Mouse (Mus musculus): Measurements from ENCODE around the gene Kcnmb3. TPM values are rescaled to one million over a fixed set of nuclear protein-coding genes. Genes with fewer than 3 reads are reported as not detected.

Kcnmb3 gene
- not detected in 2 replicates for polyA plus RNA-seq (2015; fragmentation: Nextera tagmentation; extraction: Ambion mirVana)

- Histone ChIP-seq H3K9me3 (replicated peaks) (no peaks in the 10 kb centered on the region), H3K27me3 (no peaks in the 10 kb centered on the region), H3K27ac (no peak within 1 kb of the TSS), H3K4me2 (no peak within 1 kb of the TSS), H3K4me3 (no peak within 1 kb of the TSS), H3K36me3 (no peaks in the 10 kb centered on the region), H3K9ac (no peak within 1 kb of the TSS), H3K4me1 (replicated peaks) (0 out of 2 replicates have a peak, but pooled peaks cover 4% of the 10 kb centered on the region)
- 68% methylated on average over 11 of the region's 11 CpGs for WGBS
- no peak for ATAC-seq (replicated peaks; ENCODE audit: insufficient number of reproducible peaks, insufficient read depth, low FRiP score, low read depth)
These were observed at the start of gene Kcnmb3 for GRCm38 (mm10) chr3:32492097-32493090. Gene Kcnmb3, minus strand, starts transcription at chr3:32492231.

DNA sequence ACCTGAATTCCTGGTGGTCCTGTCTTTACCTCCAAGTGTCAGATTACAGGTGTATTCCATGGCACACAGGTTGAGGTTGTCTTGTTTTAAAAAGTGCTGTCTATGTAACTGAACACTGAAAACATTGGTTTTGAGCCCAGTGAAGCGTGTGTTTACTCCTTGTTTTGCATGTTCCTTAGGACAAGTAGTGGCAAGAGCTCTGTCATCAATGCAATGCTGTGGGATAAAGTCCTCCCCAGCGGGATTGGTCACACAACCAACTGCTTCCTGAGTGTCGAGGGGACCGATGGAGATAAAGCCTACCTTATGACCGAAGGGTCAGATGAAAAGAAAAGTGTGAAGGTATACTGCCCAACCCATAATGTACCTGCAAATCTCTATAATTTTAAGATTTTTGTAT is 46.1 kb upstream of the Kcnmb3 start:
- Histone ChIP-seq H3K27ac (no peak overlapping the region), H3K27me3 (no peaks in the 10 kb centered on the region), H3K9me3 (replicated peaks) (no peaks in the 10 kb centered on the region), H3K4me2 (no peak overlapping the region), H3K9ac (no peak overlapping the region), H3K4me3 (no peak overlapping the region), H3K4me1 (replicated peaks) (peaks cover 7% of the 10 kb centered on the region; the same call in 1 of the 2 replicates), H3K36me3 (peaks cover 57% of the 10 kb centered on the region)
- no peak for ATAC-seq (replicated peaks; ENCODE audit: insufficient number of reproducible peaks, insufficient read depth, low FRiP score, low read depth)
- WGBS = 88% methylated on average over 5 of the region's 5 CpGs

- WGBS = 86% methylated on average over 1 of the region's 1 CpGs
- Histone ChIP-seq H3K4me2 (no peak overlapping the region), H3K9ac (no peak overlapping the region), H3K9me3 (replicated peaks) (no peaks in the 10 kb centered on the region), H3K27me3 (no peaks in the 10 kb centered on the region), H3K4me3 (no peak overlapping the region), H3K4me1 (replicated peaks) (peaks cover 7% of the 10 kb centered on the region; the same call in 1 of the 2 replicates), H3K27ac (no peak overlapping the region; the same call in 1 of the 2 replicates), H3K36me3 (peaks cover 52% of the 10 kb centered on the region)
- ATAC-seq (replicated peaks; ENCODE audit: insufficient number of reproducible peaks, insufficient read depth, low FRiP score, low read depth) = 0 out of 2 replicates have a peak, but pooled peaks have one; percentile 43
These were observed 45.5 kb upstream of the Kcnmb3 start for GRCm38 (mm10) chr3:32537556-32537955.

- ATAC-seq (replicated peaks; ENCODE audit: insufficient number of reproducible peaks, insufficient read depth, low FRiP score, low read depth) = no peak
These were observed 43.7 kb upstream of the Kcnmb3 start for GRCm38 (mm10) chr3:32535692-32536091.

GRCm38 (mm10) chr3:32530041-32530440 is 38.0 kb upstream of the Kcnmb3 start:
- no peak for ATAC-seq (replicated peaks; ENCODE audit: insufficient number of reproducible peaks, insufficient read depth, low FRiP score, low read depth)
- Histone ChIP-seq H3K9me3 (replicated peaks) (no peaks in the 10 kb centered on the region), H3K27me3 (no peaks in the 10 kb centered on the region), H3K4me1 (replicated peaks) (peaks cover 2% of the 10 kb centered on the region; the same call in 1 of the 2 replicates), H3K36me3 (peaks cover 28% of the 10 kb centered on the region), H3K4me3 (peak overlapping the region; percentile 73), H3K27ac (peak overlapping the region; percentile 86), H3K9ac (peak overlapping the region; percentile 81), H3K4me2 (peak overlapping the region; percentile 58)
- WGBS = 12% methylated on average over 5 of the region's 5 CpGs

More at GRCm38 (mm10) chr3:32535692-32536091, 43.7 kb upstream of the Kcnmb3 start:
- Histone ChIP-seq H3K36me3 (peaks cover 51% of the 10 kb centered on the region), H3K9ac (no peak overlapping the region), H3K9me3 (replicated peaks) (no peaks in the 10 kb centered on the region), H3K4me1 (replicated peaks) (peaks cover 7% of the 10 kb centered on the region; the same call in 1 of the 2 replicates), H3K27ac (no peak overlapping the region), H3K4me2 (no peak overlapping the region), H3K4me3 (no peak overlapping the region), H3K27me3 (no peaks in the 10 kb centered on the region)
- WGBS = 50% methylated on average over 1 of the region's 1 CpGs

GRCm38 (mm10) chr3:32529303-32529898 is 37.4 kb upstream of the Kcnmb3 start, which contains the start of gene Mfn1:
Gene Mfn1, plus strand, starts transcription at chr3:32529465.
- peaks cover 2% of the 10 kb centered on the region; the same call in 1 of the 2 replicates for H3K4me1 ChIP-seq (replicated peaks)
- H3K9ac ChIP-seq = peak within 1 kb of the TSS; percentile 81
- H3K36me3 ChIP-seq = peaks cover 22% of the 10 kb centered on the region
- no peaks in the 10 kb centered on the region for H3K9me3 ChIP-seq (replicated peaks)
- H3K27me3 ChIP-seq = no peaks in the 10 kb centered on the region
- peak within 1 kb of the TSS; percentile 58 for H3K4me2 ChIP-seq
- H3K27ac ChIP-seq = peak within 1 kb of the TSS; percentile 86
- peak within 1 kb of the TSS; percentile 73 for H3K4me3 ChIP-seq
- peak; percentile 99 for ATAC-seq (replicated peaks; ENCODE audit: insufficient number of reproducible peaks, insufficient read depth, low FRiP score, low read depth)
- WGBS = 1% methylated on average over 47 of the region's 47 CpGs

DNA sequence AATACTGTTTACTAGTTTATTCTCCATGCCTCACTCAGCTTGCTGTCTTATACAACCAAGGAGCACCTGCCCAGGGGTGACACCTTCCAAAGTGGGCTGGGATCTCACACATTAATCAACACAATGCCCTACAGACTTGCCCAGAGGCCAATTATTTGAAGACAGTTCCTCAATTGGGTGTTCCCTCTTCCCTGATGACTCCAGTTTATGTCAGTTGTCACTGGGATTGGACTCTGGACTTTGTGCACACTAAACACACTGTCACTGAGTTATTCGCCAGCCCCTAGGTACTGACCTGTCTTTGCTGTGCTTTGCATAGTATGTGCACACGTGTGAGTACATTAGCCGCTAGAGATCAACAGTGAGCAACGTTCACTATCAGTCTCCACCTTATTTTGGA is 35.1 kb upstream of the Kcnmb3 start:
- no peak overlapping the region for H3K9ac ChIP-seq
- no peak overlapping the region for H3K27ac ChIP-seq
- no peaks in the 10 kb centered on the region for H3K9me3 ChIP-seq (replicated peaks)
- peaks cover 2% of the 10 kb centered on the region; the same call in 1 of the 2 replicates for H3K4me1 ChIP-seq (replicated peaks)
- H3K36me3 ChIP-seq = peaks cover 30% of the 10 kb centered on the region
- no peak overlapping the region for H3K4me3 ChIP-seq
- no peaks in the 10 kb centered on the region for H3K27me3 ChIP-seq
- WGBS = 84% methylated on average over 4 of the region's 4 CpGs
- no peak for ATAC-seq (replicated peaks; ENCODE audit: insufficient number of reproducible peaks, insufficient read depth, low FRiP score, low read depth)
- no peak overlapping the region for H3K4me2 ChIP-seq

DNA sequence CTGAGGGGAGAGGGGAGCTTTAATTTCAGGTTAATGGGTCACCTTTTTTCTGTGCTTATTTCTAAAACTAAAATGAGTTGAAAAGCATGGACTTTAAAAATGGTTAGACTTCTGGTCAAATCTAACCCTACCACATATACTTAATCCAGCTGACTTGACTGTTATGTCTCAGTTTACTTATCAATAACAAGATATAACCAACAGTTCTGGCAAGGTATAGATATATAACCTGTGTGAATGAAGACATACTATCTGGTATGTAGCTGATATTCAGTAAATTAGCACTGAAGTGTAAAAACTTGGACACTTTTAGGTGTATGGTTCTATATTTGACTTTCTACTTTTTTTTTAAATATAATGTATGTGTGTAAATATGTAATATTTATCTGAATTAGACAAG is 21.5 kb upstream of the Kcnmb3 start:
- Histone ChIP-seq H3K27me3 (no peaks in the 10 kb centered on the region), H3K9ac (no peak overlapping the region), H3K4me3 (no peak overlapping the region), H3K4me1 (replicated peaks) (peaks cover 23% of the 10 kb centered on the region), H3K9me3 (replicated peaks) (no peaks in the 10 kb centered on the region), H3K36me3 (peaks cover 23% of the 10 kb centered on the region), H3K27ac (no peak overlapping the region), H3K4me2 (no peak overlapping the region)
- no peak for ATAC-seq (replicated peaks; ENCODE audit: insufficient number of reproducible peaks, insufficient read depth, low FRiP score, low read depth)

GRCm38 (mm10) chr3:32512686-32513284 is 20.8 kb upstream of the Kcnmb3 start:
- no peak overlapping the region for H3K4me2 ChIP-seq
- WGBS = 85% methylated on average over 7 of the region's 7 CpGs

GRCm38 (mm10) chr3:32511191-32511550 is 19.1 kb upstream of the Kcnmb3 start:
- Histone ChIP-seq H3K27me3 (no peaks in the 10 kb centered on the region), H3K4me1 (replicated peaks) (peaks cover 23% of the 10 kb centered on the region), H3K4me3 (peak overlapping the region; percentile 75), H3K4me2 (peak overlapping the region; percentile 73), H3K9ac (peak overlapping the region; percentile 86), H3K36me3 (peaks cover 9% of the 10 kb centered on the region), H3K9me3 (replicated peaks) (no peaks in the 10 kb centered on the region), H3K27ac (peak overlapping the region; percentile 90)
- 4% methylated on average over 13 of the region's 13 CpGs for WGBS
- ATAC-seq (replicated peaks; ENCODE audit: insufficient number of reproducible peaks, insufficient read depth, low FRiP score, low read depth) = no peak

More at GRCm38 (mm10) chr3:32512686-32513284, 20.8 kb upstream of the Kcnmb3 start:
- Histone ChIP-seq H3K4me3 (no peak overlapping the region), H3K9me3 (replicated peaks) (no peaks in the 10 kb centered on the region), H3K4me1 (replicated peaks) (peaks cover 23% of the 10 kb centered on the region), H3K27me3 (no peaks in the 10 kb centered on the region), H3K36me3 (peaks cover 21% of the 10 kb centered on the region), H3K9ac (no peak overlapping the region), H3K27ac (no peak overlapping the region)
- no peak for ATAC-seq (replicated peaks; ENCODE audit: insufficient number of reproducible peaks, insufficient read depth, low FRiP score, low read depth)
